In genomic region chr16:38742113-38742658, GRCm38 (mm10) we compare ENCODE assay signal across 8 mouse cellular contexts. TPM values are rescaled to one million over a fixed set of nuclear protein-coding genes. Genes with fewer than 3 reads are reported as not detected.
DNase-seq lines count a peak whose midpoint lies in the region; ATAC-seq and TF ChIP-seq lines count a peak whose summit lies in the region.

B4galt4 (plus strand) TSS chr16:38742264.

- WGBS in hindbrain, embryonic 11.5 days, result under 1% methylated on average over 55 of the region's 69 CpGs
- under 1% methylated on average over 52 of the region's 69 CpGs for WGBS in lung, postnatal 0 days

- peak within 1 kb of the TSS; percentile 76 to 77 for H3K4me3 ChIP-seq in ES-E14 (ENCODE audit: insufficient read depth in 1 of 2, low read depth in 1 of 2, low read length in 2 of 2, poor library complexity in 1 of 2, severe bottlenecking in 1 of 2)
- H3K4me3 ChIP-seq in hindbrain, embryonic 11.5 days (ENCODE audit: low read depth, low read length), result peak within 1 kb of the TSS; percentile 78
- H3K4me3 ChIP-seq in lung, postnatal 0 days (ENCODE audit: low read depth, low read length), result peak within 1 kb of the TSS; percentile 79

- peak; percentile 55 for TF ChIP-seq CTCF in lung, postnatal 0 days (IDR thresholded peaks at IDR 0.05)

- H3K9ac ChIP-seq in ES-E14 (ENCODE audit: insufficient read depth, low read depth, low read length, poor library complexity, severe bottlenecking), result peak within 1 kb of the TSS; percentile 76
- peak within 1 kb of the TSS; percentile 86 for H3K9ac ChIP-seq in hindbrain, embryonic 11.5 days (ENCODE audit: low read depth, low read length)
- peak within 1 kb of the TSS; percentile 76 for H3K9ac ChIP-seq in lung, postnatal 0 days (replicated peaks; ENCODE audit: low read depth)

- peak within 1 kb of the TSS; percentile 91 for H3K4me2 ChIP-seq in hindbrain, embryonic 11.5 days (replicated peaks; ENCODE audit: low read depth, low read length)
- H3K4me2 ChIP-seq in lung, postnatal 0 days (replicated peaks; ENCODE audit: low read depth, low read length), result peak within 1 kb of the TSS; percentile 86

- TF ChIP-seq EP300 in lung, postnatal 0 days (IDR thresholded peaks at IDR 0.05), result no peak

- in situ Hi-C loops in ES-E14 (cut with MboI; ENCODE audit: low sequenced_read_pairs in 2 of 2, unreplicated experiment in 2 of 2), result no loop called here

- peak; percentile 95 for ATAC-seq in hindbrain, embryonic 11.5 days (ENCODE audit: low FRiP score)
- ATAC-seq in lung, postnatal 0 days, result peak; percentile 96

- no peaks in the 10 kb centered on the region for H3K9me3 ChIP-seq in ES-E14 (ENCODE audit: control insufficient read depth, insufficient read depth, low read depth, low read length)
- no peaks in the 10 kb centered on the region for H3K9me3 ChIP-seq in hindbrain, embryonic 11.5 days (ENCODE audit: control insufficient read depth, low read length)
- H3K9me3 ChIP-seq in lung, postnatal 0 days (ENCODE audit: low read length), result no peaks in the 10 kb centered on the region

- no peaks in the 10 kb centered on the region for H3K36me3 ChIP-seq in ES-E14 (ENCODE audit: control insufficient read depth, insufficient read depth, low read length, poor library complexity, severe bottlenecking)
- H3K36me3 ChIP-seq in hindbrain, embryonic 11.5 days (ENCODE audit: control insufficient read depth, insufficient read depth, low read length), result no peaks in the 10 kb centered on the region
- H3K36me3 ChIP-seq in lung, postnatal 0 days (ENCODE audit: insufficient read depth, low read length), result no peaks in the 10 kb centered on the region

- H3K27me3 ChIP-seq in hindbrain, embryonic 11.5 days (ENCODE audit: control insufficient read depth, insufficient read depth, low read length), result no peaks in the 10 kb centered on the region
- no peaks in the 10 kb centered on the region for H3K27me3 ChIP-seq in lung, postnatal 0 days (replicated peaks; ENCODE audit: insufficient read depth, low read length)

- peak; percentile 47 for DNase-seq in ES-E14 (ENCODE audit: low read depth, low spot score)
- peak; percentile 65 for DNase-seq in cerebellum, adult 9-10 months
- DNase-seq in frontal cortex, postnatal 14 days (ENCODE audit: low spot score in 2 of 2), result peak; percentile 68 to 78
- DNase-seq in hindbrain, embryonic 11.5 days (ENCODE audit: low spot score), result peak; percentile 82
- DNase-seq in layer of hippocampus, postnatal 14 days (ENCODE audit: low spot score in 2 of 2), result peak; percentile 81 to 83
- peak; percentile 85 for DNase-seq in lung, postnatal 0 days (ENCODE audit: low spot score)
- DNase-seq in retina, embryonic 14.5 days (ENCODE audit: low spot score), result peak; percentile 79
- DNase-seq in urinary bladder, adult 2 months (ENCODE audit: low spot score), result peak; percentile 70

- H3K27ac ChIP-seq in ES-E14 (ENCODE audit: insufficient read depth, low read depth, low read length, poor library complexity, severe bottlenecking), result no peak within 1 kb of the TSS
- H3K27ac ChIP-seq in hindbrain, embryonic 11.5 days (ENCODE audit: low read depth, low read length), result peak within 1 kb of the TSS; percentile 30; the same call in 1 of the 2 replicates
- peak within 1 kb of the TSS; percentile 82 for H3K27ac ChIP-seq in lung, postnatal 0 days (ENCODE audit: low read length)

- peaks cover 0 to 3% of the 10 kb centered on the region in 2 experiments; a peak in 1 of 4 replicates for H3K4me1 ChIP-seq in ES-E14 (ENCODE audit: control insufficient read depth in 2 of 2, insufficient read depth in 2 of 2, low read length in 2 of 2, poor library complexity in 1 of 2)
- H3K4me1 ChIP-seq in hindbrain, embryonic 11.5 days (replicated peaks; ENCODE audit: control insufficient read depth, insufficient read depth, low read length), result no peaks in the 10 kb centered on the region
- no peaks in the 10 kb centered on the region for H3K4me1 ChIP-seq in lung, postnatal 0 days (ENCODE audit: insufficient read depth, low read depth, low read length)

TF ChIP-seq in ES-E14, 5 proteins besides CTCF, POLR2A, EP300 and RAD21:
- TF ChIP-seq CHD2 (IDR thresholded peaks at IDR 0.05; ENCODE audit: low read depth, low read length), result no peak
- 0 out of 2 replicates have a peak, but pooled peaks have one; percentile 31 for TF ChIP-seq HCFC1 (IDR thresholded peaks at IDR 0.05; ENCODE audit: borderline replicate concordance, insufficient read depth, low read length)
TF ChIP-seq in ES-E14: peak in this region for 1.

RNA-seq across cellular contexts. Expression of gene B4galt4, which starts in this region (rescaled TPM):
- 6.0 and 6.7 TPM in 2 replicates for total RNA-seq in ES-E14 (2012; rRNA removed)
- 26.4 and 31.1 TPM in 2 replicates for polyA plus RNA-seq in hindbrain, embryonic 11.5 days (2014; fragmentation: Nextera tagmentation; extraction: Ambion mirVana)
- total RNA-seq in layer of hippocampus, postnatal 14 days (2021), result 10 to 100 TPM; 28.1 to 35.9 TPM
- polyA plus RNA-seq in lung, postnatal 0 days (2015; fragmentation: Nextera tagmentation; extraction: Ambion mirVana), result 49.0 and 50.0 TPM in 2 replicates
- 16.6 and 17.2 TPM in 2 replicates for polyA plus RNA-seq in urinary bladder, adult 2 months (2012; rRNA removed)
